Mouse (Mus musculus): ENCODE results near the gene Znhit3. TPM values are rescaled to one million over a fixed set of nuclear protein-coding genes. Genes with fewer than 3 reads are reported as not detected.

The Znhit3 gene
- polyA plus RNA-seq (2016; fragmentation: Nextera tagmentation; extraction: Ambion mirVana) = 63.8 and 65.3 TPM in 2 replicates

GRCm38 (mm10) chr11:84916053-84916702 lies at the start of gene Znhit3:
TSS of gene Znhit3 (minus strand) at chr11:84916366.
- Histone ChIP-seq H3K4me3 (peak within 1 kb of the TSS; percentile 97), H3K9ac (peak within 1 kb of the TSS; percentile 81), H3K4me2 (replicated peaks) (peak within 1 kb of the TSS; percentile 73), H3K36me3 (peaks cover 23% of the 10 kb centered on the region), H3K4me1 (peaks cover 6% of the 10 kb centered on the region; the same call in 1 of the 2 replicates), H3K27ac (0 out of 2 replicates have a peak within 1 kb of the TSS, but pooled peaks have one; percentile 4), H3K27me3 (no peaks in the 10 kb centered on the region), H3K9me3 (no peaks in the 10 kb centered on the region)
- 3% methylated on average over 34 of the region's 34 CpGs for WGBS
- ATAC-seq (ENCODE audit: insufficient number of reproducible peaks, insufficient read depth, low FRiP score, low TSS enrichment) = peak; percentile 84

DNA sequence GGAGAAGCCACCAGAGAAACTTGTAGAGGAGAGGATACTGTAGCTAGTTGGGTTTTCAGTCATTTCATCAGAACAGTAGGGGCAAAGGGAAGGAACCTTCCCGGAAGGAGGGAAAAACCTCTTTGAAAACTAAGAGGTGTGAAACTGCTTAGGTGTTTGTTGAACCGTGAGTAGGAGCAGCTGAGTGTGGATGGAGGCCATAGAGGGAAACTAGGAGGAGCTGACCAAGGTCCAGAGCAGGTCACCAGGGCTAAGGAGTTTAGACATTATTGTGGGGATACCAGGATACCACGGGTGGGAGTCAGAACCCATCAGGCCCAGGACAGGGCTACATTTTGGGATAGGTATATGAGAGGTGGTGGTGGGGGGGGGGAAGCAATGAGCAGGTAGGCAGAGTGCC lies 47.4 kb upstream of the Znhit3 start:
- WGBS = 92% methylated on average over 3 of the region's 3 CpGs
- Histone ChIP-seq H3K27me3 (peaks cover 16% of the 10 kb centered on the region), H3K4me3 (no peak overlapping the region), H3K4me1 (peaks cover 14% of the 10 kb centered on the region), H3K9me3 (no peaks in the 10 kb centered on the region), H3K4me2 (replicated peaks) (no peak overlapping the region), H3K9ac (no peak overlapping the region), H3K36me3 (no peaks in the 10 kb centered on the region), H3K27ac (no peak overlapping the region)
- ATAC-seq (ENCODE audit: insufficient number of reproducible peaks, insufficient read depth, low FRiP score, low TSS enrichment) = no peak

DNA sequence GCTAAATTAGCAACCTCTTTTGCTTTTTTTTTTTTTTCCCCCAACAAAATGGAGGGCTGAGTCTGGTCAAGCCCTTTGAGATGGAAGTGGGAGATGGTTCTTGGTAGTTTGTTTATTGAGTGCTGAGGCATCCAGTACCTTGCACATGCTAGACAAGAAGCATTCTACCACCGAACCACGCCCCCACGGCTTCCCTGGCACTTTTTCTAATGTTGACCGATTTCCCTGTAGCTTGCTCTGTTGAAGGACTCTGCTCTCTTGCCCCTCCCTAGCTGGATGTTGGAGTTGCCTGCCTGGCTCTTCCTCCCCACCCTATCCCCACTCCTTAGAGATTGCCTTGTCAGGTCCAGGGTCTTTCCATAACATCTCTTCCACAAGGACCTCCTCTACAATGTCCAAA lies 46.4 kb upstream of the Znhit3 start:
- no peak overlapping the region for H3K4me3 ChIP-seq

GRCm38 (mm10) chr11:84961571-84961970 lies 45.4 kb upstream of the Znhit3 start:
- no peaks in the 10 kb centered on the region for H3K9me3 ChIP-seq
- no peak overlapping the region for H3K27ac ChIP-seq
- no peak overlapping the region for H3K9ac ChIP-seq
- H3K27me3 ChIP-seq = peaks cover 36% of the 10 kb centered on the region
- ATAC-seq (ENCODE audit: insufficient number of reproducible peaks, insufficient read depth, low FRiP score, low TSS enrichment) = no peak
- H3K36me3 ChIP-seq = no peaks in the 10 kb centered on the region
- H3K4me2 ChIP-seq (replicated peaks) = no peak overlapping the region
- 87% methylated on average over 4 of the region's 4 CpGs for WGBS
- no peak overlapping the region for H3K4me3 ChIP-seq
- H3K4me1 ChIP-seq = peaks cover 17% of the 10 kb centered on the region

More for the DNA sequence above, 46.4 kb upstream of the Znhit3 start:
- 85% methylated on average over 4 of the region's 4 CpGs for WGBS
- H3K9me3 ChIP-seq = no peaks in the 10 kb centered on the region
- H3K9ac ChIP-seq = no peak overlapping the region
- H3K27me3 ChIP-seq = peaks cover 26% of the 10 kb centered on the region
- H3K36me3 ChIP-seq = no peaks in the 10 kb centered on the region
- H3K27ac ChIP-seq = no peak overlapping the region
- peaks cover 20% of the 10 kb centered on the region for H3K4me1 ChIP-seq
- ATAC-seq (ENCODE audit: insufficient number of reproducible peaks, insufficient read depth, low FRiP score, low TSS enrichment) = no peak
- no peak overlapping the region for H3K4me2 ChIP-seq (replicated peaks)

GRCm38 (mm10) chr11:84960780-84961179 lies 44.6 kb upstream of the Znhit3 start:
- 76% methylated on average over 6 of the region's 6 CpGs for WGBS
- no peak overlapping the region for H3K4me2 ChIP-seq (replicated peaks)
- no peak overlapping the region for H3K27ac ChIP-seq
- peaks cover 44% of the 10 kb centered on the region for H3K27me3 ChIP-seq
- no peaks in the 10 kb centered on the region for H3K9me3 ChIP-seq
- no peaks in the 10 kb centered on the region for H3K36me3 ChIP-seq
- no peak overlapping the region for H3K4me3 ChIP-seq
- H3K9ac ChIP-seq = no peak overlapping the region
- no peak for ATAC-seq (ENCODE audit: insufficient number of reproducible peaks, insufficient read depth, low FRiP score, low TSS enrichment)
- H3K4me1 ChIP-seq = peaks cover 17% of the 10 kb centered on the region

GRCm38 (mm10) chr11:84960291-84960690 lies 44.1 kb upstream of the Znhit3 start:
- no peak for ATAC-seq (ENCODE audit: insufficient number of reproducible peaks, insufficient read depth, low FRiP score, low TSS enrichment)
- Histone ChIP-seq H3K9ac (no peak overlapping the region), H3K36me3 (no peaks in the 10 kb centered on the region), H3K27ac (no peak overlapping the region), H3K9me3 (no peaks in the 10 kb centered on the region), H3K4me1 (peaks cover 17% of the 10 kb centered on the region), H3K4me3 (no peak overlapping the region), H3K27me3 (peaks cover 45% of the 10 kb centered on the region), H3K4me2 (replicated peaks) (no peak overlapping the region)
- 29% methylated on average over 3 of the region's 3 CpGs for WGBS

GRCm38 (mm10) chr11:84959701-84960181 lies 43.6 kb upstream of the Znhit3 start:
- H3K9ac ChIP-seq = no peak overlapping the region
- H3K27ac ChIP-seq = no peak overlapping the region
- H3K4me2 ChIP-seq (replicated peaks) = no peak overlapping the region

GRCm38 (mm10) chr11:84959181-84959580 lies 43.0 kb upstream of the Znhit3 start:
- H3K4me2 ChIP-seq (replicated peaks) = no peak overlapping the region
- ATAC-seq (ENCODE audit: insufficient number of reproducible peaks, insufficient read depth, low FRiP score, low TSS enrichment) = no peak
- H3K9me3 ChIP-seq = no peaks in the 10 kb centered on the region
- 26% methylated on average over 5 of the region's 5 CpGs for WGBS
- H3K4me1 ChIP-seq = peaks cover 17% of the 10 kb centered on the region
- H3K9ac ChIP-seq = no peak overlapping the region
- H3K27me3 ChIP-seq = peaks cover 45% of the 10 kb centered on the region
- no peak overlapping the region for H3K4me3 ChIP-seq
- H3K36me3 ChIP-seq = no peaks in the 10 kb centered on the region
- H3K27ac ChIP-seq = no peak overlapping the region

More at GRCm38 (mm10) chr11:84959701-84960181, 43.6 kb upstream of the Znhit3 start:
- H3K9me3 ChIP-seq = no peaks in the 10 kb centered on the region
- no peak for ATAC-seq (ENCODE audit: insufficient number of reproducible peaks, insufficient read depth, low FRiP score, low TSS enrichment)
- no peak overlapping the region for H3K4me3 ChIP-seq
- peaks cover 17% of the 10 kb centered on the region for H3K4me1 ChIP-seq
- H3K36me3 ChIP-seq = no peaks in the 10 kb centered on the region
- 2% methylated on average over 9 of the region's 9 CpGs for WGBS
- peaks cover 45% of the 10 kb centered on the region for H3K27me3 ChIP-seq

- Histone ChIP-seq H3K4me1 (peaks cover 17% of the 10 kb centered on the region), H3K4me2 (replicated peaks) (peak overlapping the region; percentile 49), H3K27me3 (peaks cover 45% of the 10 kb centered on the region), H3K4me3 (peak overlapping the region; percentile 33), H3K36me3 (no peaks in the 10 kb centered on the region), H3K9me3 (no peaks in the 10 kb centered on the region), H3K9ac (no peak overlapping the region), H3K27ac (no peak overlapping the region)
- 3% methylated on average over 11 of the region's 11 CpGs for WGBS
- ATAC-seq (ENCODE audit: insufficient number of reproducible peaks, insufficient read depth, low FRiP score, low TSS enrichment) = no peak
These were observed 42.1 kb upstream of the Znhit3 start for GRCm38 (mm10) chr11:84958271-84958630.

- 1% methylated on average over 49 of the region's 49 CpGs for WGBS
- Histone ChIP-seq H3K9ac (peak within 1 kb of the TSS; percentile 10; the same call in 1 of the 2 replicates), H3K4me1 (peaks cover 17% of the 10 kb centered on the region), H3K9me3 (no peaks in the 10 kb centered on the region), H3K27ac (no peak within 1 kb of the TSS), H3K4me2 (replicated peaks) (peak within 1 kb of the TSS; percentile 49), H3K27me3 (peaks cover 45% of the 10 kb centered on the region), H3K36me3 (no peaks in the 10 kb centered on the region), H3K4me3 (peak within 1 kb of the TSS; percentile 33)
- no peak for ATAC-seq (ENCODE audit: insufficient number of reproducible peaks, insufficient read depth, low FRiP score, low TSS enrichment)
These were observed 41.6 kb upstream of the Znhit3 start, which contains the start of gene Car4 for GRCm38 (mm10) chr11:84957591-84958270. TSS of gene Car4 (plus strand) at chr11:84957786.

GRCm38 (mm10) chr11:84957171-84957570 lies 41.0 kb upstream of the Znhit3 start:
- Histone ChIP-seq H3K4me1 (peaks cover 17% of the 10 kb centered on the region), H3K4me2 (replicated peaks) (peak overlapping the region; percentile 49), H3K9me3 (no peaks in the 10 kb centered on the region), H3K27ac (no peak overlapping the region), H3K27me3 (peaks cover 45% of the 10 kb centered on the region), H3K36me3 (no peaks in the 10 kb centered on the region), H3K4me3 (peak overlapping the region; percentile 33), H3K9ac (0 out of 2 replicates have a peak overlapping the region, but pooled peaks have one; percentile 10)
- no peak for ATAC-seq (ENCODE audit: insufficient number of reproducible peaks, insufficient read depth, low FRiP score, low TSS enrichment)
- WGBS = 7% methylated on average over 15 of the region's 15 CpGs

DNA sequence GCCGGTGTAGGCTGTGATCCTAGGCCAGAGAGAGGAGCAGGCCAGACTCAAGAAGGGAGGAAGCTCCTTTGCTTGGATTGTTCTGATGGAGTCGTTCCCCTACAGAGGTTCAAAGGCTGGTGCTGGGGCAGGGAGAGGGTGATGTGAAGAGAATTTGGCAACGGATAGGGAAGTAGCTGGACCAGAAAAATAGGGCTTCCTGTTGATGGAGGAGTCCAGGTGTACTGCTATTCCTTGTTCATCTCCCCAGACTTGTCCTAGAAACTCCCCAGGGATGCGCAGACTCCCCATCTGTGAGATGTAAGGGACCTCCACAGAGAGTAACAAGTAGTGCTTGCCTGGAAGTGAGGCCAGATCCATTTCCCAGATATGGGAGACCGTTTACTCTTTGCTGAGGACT lies 40.2 kb upstream of the Znhit3 start:
- Histone ChIP-seq H3K36me3 (no peaks in the 10 kb centered on the region), H3K4me3 (no peak overlapping the region), H3K9me3 (no peaks in the 10 kb centered on the region), H3K27ac (no peak overlapping the region), H3K9ac (no peak overlapping the region), H3K4me1 (peaks cover 17% of the 10 kb centered on the region), H3K27me3 (peaks cover 45% of the 10 kb centered on the region), H3K4me2 (replicated peaks) (no peak overlapping the region)
- WGBS = 36% methylated on average over 5 of the region's 5 CpGs
- ATAC-seq (ENCODE audit: insufficient number of reproducible peaks, insufficient read depth, low FRiP score, low TSS enrichment) = no peak
